Mouse (Mus musculus): ENCODE results near the gene Usp13.

GRCm38 (mm10) chr3:32890174-32890573, 72.8 kb downstream of the Usp13 start:
- no peak for TF ChIP-seq CTCF (IDR thresholded peaks at IDR 0.05; ENCODE audit: low read depth)
- no peak for TF ChIP-seq EP300 (optimal IDR thresholded peaks at IDR 0.05)

Data from stomach, postnatal 0 days (tissue).